Comparison of ENCODE assay signal across 27 mouse cellular contexts in genomic region chr4:107347221-107347620, GRCm38 (mm10). TPM values are rescaled to one million over a fixed set of nuclear protein-coding genes. Genes with fewer than 3 reads are reported as not detected.
DNase-seq lines count a peak whose midpoint lies in the region; ATAC-seq and TF ChIP-seq lines count a peak whose summit lies in the region.
"Had no signal": no experiment of that assay in that cellular context is flagged by ENCODE, and none has a peak within 500 bp of the region (broad histone marks: within the 10 kb centered on the region; RNA-seq: fewer than 3 reads in every experiment).

No protein-coding gene starts in this region.

- no peak overlapping the region for H3K9ac ChIP-seq in stomach, postnatal 0 days (ENCODE audit: low read length)
- H3K9ac ChIP-seq: embryonic facial prominence, embryonic 13.5 days; embryonic facial prominence, embryonic 15.5 days; forebrain, embryonic 12.5 days had no signal

- no peak for TF ChIP-seq CTCF in stomach, postnatal 0 days (IDR thresholded peaks at IDR 0.05; ENCODE audit: low read depth)

- no peak overlapping the region for H3K27ac ChIP-seq in stomach, postnatal 0 days (replicated peaks)
- H3K27ac ChIP-seq: embryonic facial prominence, embryonic 13.5 days; embryonic facial prominence, embryonic 15.5 days; forebrain, embryonic 10.5 days; forebrain, embryonic 12.5 days had no signal

- no peaks in the 10 kb centered on the region for H3K9me3 ChIP-seq in stomach, postnatal 0 days (ENCODE audit: control insufficient read depth, low read length)
- H3K9me3 ChIP-seq: embryonic facial prominence, embryonic 13.5 days; embryonic facial prominence, embryonic 15.5 days; forebrain, embryonic 10.5 days; forebrain, embryonic 12.5 days had no signal

- peak; percentile 67 for DNase-seq in adrenal gland, adult 2 months
- DNase-seq in adrenal gland, postnatal 25 days, result no peak
- DNase-seq in adrenal gland, postnatal 14 days, result peak; percentile 61
- no peak for DNase-seq in adrenal gland, adult 18-20 months (ENCODE audit: low spot score in 2 of 2)
- no peak for DNase-seq in stomach, postnatal 0 days (ENCODE audit: low spot score)
- DNase-seq in thymus, postnatal 25 days, result no peak
- DNase-seq: cerebellum, adult 11 months; cerebellum, adult 18-20 months; cerebellum, adult 8-10 months; cerebellum, adult 9-11 months; cerebellum, postnatal 14 days; cerebellum, postnatal 36 days; embryo, embryonic 11 days had no signal

- ATAC-seq in stomach, postnatal 0 days (ENCODE audit: low FRiP score, low TSS enrichment), result 0 out of 2 replicates have a peak, but pooled peaks have one; percentile 16
- ATAC-seq: forebrain, embryonic 14.5 days; forebrain, embryonic 16.5 days had no signal

- TF ChIP-seq EP300 in stomach, postnatal 0 days (optimal IDR thresholded peaks at IDR 0.05), result no peak

- H3K4me3 ChIP-seq in stomach, postnatal 0 days (ENCODE audit: low read depth, low read length), result no peak overlapping the region
- H3K4me3 ChIP-seq: embryonic facial prominence, embryonic 13.5 days; embryonic facial prominence, embryonic 15.5 days; erythroblast, embryonic 14.5 days; forebrain, embryonic 10.5 days; forebrain, embryonic 12.5 days had no signal

- 0 out of 2 replicates have a peak, but pooled peaks cover 3% of the 10 kb centered on the region for H3K36me3 ChIP-seq in stomach, postnatal 0 days (ENCODE audit: control insufficient read depth, insufficient read depth, low read length)

- no peak overlapping the region for H3K4me2 ChIP-seq in stomach, postnatal 0 days (replicated peaks; ENCODE audit: low read depth)
- H3K4me2 ChIP-seq: embryonic facial prominence, embryonic 13.5 days; embryonic facial prominence, embryonic 15.5 days; forebrain, embryonic 12.5 days had no signal

- H3K27me3 ChIP-seq in stomach, postnatal 0 days (ENCODE audit: control insufficient read depth, insufficient read depth, low read length), result no peaks in the 10 kb centered on the region
- H3K27me3 ChIP-seq: embryonic facial prominence, embryonic 13.5 days; embryonic facial prominence, embryonic 15.5 days; forebrain, embryonic 12.5 days had no signal

- no peaks in the 10 kb centered on the region for H3K4me1 ChIP-seq in stomach, postnatal 0 days (replicated peaks; ENCODE audit: control insufficient read depth, insufficient read depth)
- H3K4me1 ChIP-seq: forebrain, embryonic 10.5 days had no signal

- 66% methylated on average over 6 of the region's 6 CpGs for WGBS in stomach, postnatal 0 days

RNA-seq across cellular contexts. Expression of gene Ndc1, which starts 20.4 kb away (rescaled TPM):
- 10 to 100 TPM; 10.7 to 11.3 TPM for total RNA-seq in adrenal gland, adult 2 months (2021)
- polyA plus RNA-seq in adrenal gland, adult 2 months (2012; rRNA removed), result 15.9 and 17.0 TPM in 2 replicates
- total RNA-seq in adrenal gland, postnatal 25 days (2021), result 12.3 and 14.2 TPM in 2 replicates
- 15.1 and 15.9 TPM in 2 replicates for total RNA-seq in adrenal gland, postnatal 14 days (2021)
- 10 to 100 TPM; 11.4 to 12.3 TPM for total RNA-seq in adrenal gland, adult 18-20 months (2021)
- polyA plus RNA-seq in stomach, postnatal 0 days (2015; fragmentation: Nextera tagmentation; extraction: Ambion mirVana), result 7.1 and 7.6 TPM in 2 replicates

RNA-seq across cellular contexts. Expression of gene Yipf1, which starts 33.1 kb away (rescaled TPM):
- total RNA-seq in adrenal gland, adult 2 months (2021), result 10 to 100 TPM; 48.3 to 64.3 TPM
- polyA plus RNA-seq in adrenal gland, adult 2 months (2012; rRNA removed), result 19.7 and 30.3 TPM in 2 replicates
- total RNA-seq in adrenal gland, postnatal 25 days (2021), result 85.7 and 117 TPM in 2 replicates
- total RNA-seq in adrenal gland, postnatal 14 days (2021), result 51.8 and 68.3 TPM in 2 replicates
- 10 to 100 TPM; 44.4 to 67.8 TPM for total RNA-seq in adrenal gland, adult 18-20 months (2021)
- polyA plus RNA-seq in stomach, postnatal 0 days (2015; fragmentation: Nextera tagmentation; extraction: Ambion mirVana), result 67.9 and 68.8 TPM in 2 replicates

RNA-seq across cellular contexts. Expression of gene Dio1, which starts 40.3 kb away (rescaled TPM):
- total RNA-seq in adrenal gland, adult 2 months (2021), result under 1 TPM in 1 of 2 experiments, not detected in 1; 0.61 TPM
- 0.45 TPM in 1 of 2 replicates, not detected in the other for polyA plus RNA-seq in adrenal gland, adult 2 months (2012; rRNA removed)
- 2.5 TPM in 1 of 2 replicates, not detected in the other for total RNA-seq in adrenal gland, postnatal 25 days (2021)
- 0.49 and 12.0 TPM in 2 replicates for total RNA-seq in adrenal gland, postnatal 14 days (2021)
- under 1 TPM in 1 of 2 experiments, not detected in 1; 0.43 TPM for total RNA-seq in adrenal gland, adult 18-20 months (2021)
- polyA plus RNA-seq in stomach, postnatal 0 days (2015; fragmentation: Nextera tagmentation; extraction: Ambion mirVana), result 0.87 and 0.93 TPM in 2 replicates
- total RNA-seq: common myeloid progenitor, adult 5-6 weeks; ES-E14; MEL had no signal
- polyA plus RNA-seq: brain, embryonic 14.5 days; C2C12; embryonic facial prominence, embryonic 11.5 days; embryonic facial prominence, embryonic 13.5 days; erythroblast, embryonic 14.5 days; forebrain, embryonic 10.5 days; forebrain, embryonic 12.5 days; forebrain, embryonic 14.5 days; forebrain, embryonic 16.5 days; frontal cortex, adult 2 months had no signal

Comparison
In these comparisons a context has a peak if more than half of its experiments do, and no peak if none do; other contexts are left out.
1. DNase-seq: peak in adrenal gland, adult 2 months (single experiment) and adrenal gland, postnatal 14 days (single experiment); none in adrenal gland, postnatal 25 days (single experiment), adrenal gland, adult 18-20 months (0 of 2), stomach, postnatal 0 days (single experiment) and thymus, postnatal 25 days (single experiment).